Mouse (Mus musculus) erythroblast, embryonic 14.5 days (primary cell): Measurements from ENCODE around the gene Ythdf1.

Experiments used
- GATA1 ChIP-seq: IDR thresholded peaks from 2 replicates; pipeline ENCODE4 v1.6.1; 2012; ENCODE audit warnings: low read length, inconsistent platforms, mixed read lengths
- TAL1 ChIP-seq: IDR thresholded peaks from 3 replicates; pipeline ENCODE4 v1.6.1; 2012; ENCODE audit warnings: low read length, inconsistent platforms, mixed read lengths

DNA sequence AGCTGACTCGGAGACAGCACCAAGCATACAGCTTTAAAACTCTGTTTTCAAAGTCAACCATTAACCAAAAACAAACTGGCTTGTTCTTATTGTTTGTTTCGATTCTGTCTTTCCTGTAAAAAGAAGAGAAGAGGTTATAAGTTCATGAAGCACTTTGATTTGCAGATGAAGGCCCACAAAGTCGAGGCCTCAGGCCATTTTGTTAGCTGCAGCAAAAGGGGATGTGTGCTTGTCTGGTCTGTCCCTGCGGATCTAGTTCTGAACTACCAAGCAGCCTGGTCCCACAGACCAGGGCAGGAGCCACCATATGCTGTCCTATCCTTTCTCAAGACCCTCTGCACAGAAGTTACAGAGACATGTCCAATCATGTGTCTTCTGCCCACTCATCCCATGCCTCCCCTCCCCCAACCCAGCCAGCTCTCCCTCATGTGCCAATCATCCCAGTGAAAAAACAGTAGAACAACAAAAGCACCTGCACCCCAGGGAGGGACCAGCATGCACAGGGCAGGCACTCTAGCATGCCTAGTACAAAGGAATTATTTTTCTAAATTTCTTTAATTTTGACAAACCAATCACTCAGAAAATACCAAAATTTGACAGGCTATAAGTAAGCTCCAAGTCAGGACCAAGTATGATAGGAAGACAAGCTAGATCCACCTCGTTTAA, 15.1 kb downstream of the Ythdf1 start:
- TF ChIP-seq GATA1 = no peak
- TF ChIP-seq TAL1 = no peak
